Comparison of ENCODE assay signal across 8 mouse cellular contexts in the genomic region with DNA sequence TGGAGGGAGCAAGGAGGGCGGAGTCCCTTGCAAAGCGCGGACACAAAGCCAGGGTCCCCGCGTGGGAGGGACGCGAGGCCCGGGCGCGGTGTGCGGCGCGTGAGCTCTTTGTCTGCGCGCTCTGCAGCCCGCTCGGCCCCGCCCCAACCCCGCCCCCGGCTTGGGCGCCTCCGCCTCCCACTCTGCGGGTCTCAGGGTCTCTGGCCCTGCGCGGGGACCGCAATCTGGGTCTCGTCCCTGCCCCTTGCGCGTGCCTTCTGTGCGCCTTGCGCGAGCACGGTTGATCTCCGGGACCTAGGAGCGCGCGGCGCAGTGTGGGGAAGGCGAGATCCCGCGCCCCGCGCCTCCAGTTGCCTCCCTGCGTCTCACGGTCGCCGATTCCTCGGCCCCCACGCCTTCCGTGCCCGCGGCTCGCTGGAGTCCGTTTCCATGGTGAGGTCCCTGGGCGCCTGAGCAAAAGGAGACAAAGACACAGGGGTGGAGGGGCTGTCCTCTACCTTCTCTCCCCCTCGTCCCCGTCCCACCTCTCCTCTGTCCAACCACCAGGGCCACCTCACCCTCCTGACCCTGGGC. TPM values are rescaled to one million over a fixed set of nuclear protein-coding genes. Genes with fewer than 3 reads are reported as not detected.
DNase-seq lines count a peak whose midpoint lies in the region; ATAC-seq and TF ChIP-seq lines count a peak whose summit lies in the region.

TSS of gene Prtn3 (plus strand) at position 187 of the 573 bp plus-strand sequence.
TSS of gene Plppr3 (minus strand) at position 345 of the 573 bp plus-strand sequence.

- peak within 1 kb of the TSS; percentile 51 for H3K4me2 ChIP-seq in liver, embryonic 14.5 days (ENCODE audit: low read depth)

- TF ChIP-seq EP300 in liver, embryonic 14.5 days (IDR thresholded peaks at IDR 0.05; ENCODE audit: low read depth): no peak

- H3K27ac ChIP-seq in thymus, adult 2 months (ENCODE audit: control insufficient read depth, insufficient read depth, low read length): no peak within 1 kb of the TSS
- H3K27ac ChIP-seq in liver, embryonic 14.5 days: no peak within 1 kb of the TSS

- H3K9me3 ChIP-seq in liver, embryonic 14.5 days (ENCODE audit: control insufficient read depth, low read length): no peaks in the 10 kb centered on the region

- DNase-seq in cerebellum, adult 11-12 months: peak; percentile 46
- no peak for DNase-seq in cerebellum, adult 9-10 months
- no peak for DNase-seq in thymus, adult 2 months
- DNase-seq in thymus, postnatal 25 days: no peak
- DNase-seq in liver, embryonic 14.5 days (ENCODE audit: low read depth in 3 of 3, low spot score in 3 of 3): no peak
- DNase-seq in retina, postnatal 7 days (ENCODE audit: low read depth, low spot score): peak; percentile 67
- no peak for DNase-seq in layer of hippocampus, postnatal 14 days (ENCODE audit: low spot score in 2 of 2)

- 2% methylated on average over 56 of the region's 57 CpGs for WGBS in thymus, adult 2 months
- 2% methylated on average over 57 of the region's 57 CpGs for WGBS in liver, embryonic 14.5 days (ENCODE audit: insufficient replicate concordance)

- TF ChIP-seq CTCF in thymus, adult 2 months (IDR thresholded peaks at IDR 0.05; ENCODE audit: borderline replicate concordance, control insufficient read depth, extremely low read depth, insufficient read depth, low read length, poor library complexity): no peak
- TF ChIP-seq CTCF in liver, embryonic 14.5 days (IDR thresholded peaks at IDR 0.05; ENCODE audit: low read depth): no peak

- H3K36me3 ChIP-seq in thymus, adult 2 months (ENCODE audit: control insufficient read depth, insufficient read depth, low read length): no peaks in the 10 kb centered on the region
- no peaks in the 10 kb centered on the region for H3K36me3 ChIP-seq in liver, embryonic 14.5 days (replicated peaks; ENCODE audit: control insufficient read depth, insufficient read depth, low read depth)

- H3K27me3 ChIP-seq in thymus, adult 2 months (ENCODE audit: control insufficient read depth, insufficient read depth, low read length): peaks cover 8% of the 10 kb centered on the region; the same call in 1 of the 2 replicates
- peaks cover 14% of the 10 kb centered on the region for H3K27me3 ChIP-seq in liver, embryonic 14.5 days (ENCODE audit: control insufficient read depth, insufficient read depth, low read length)

- H3K9ac ChIP-seq in liver, embryonic 14.5 days (replicated peaks): no peak within 1 kb of the TSS

- ATAC-seq in hematopoietic stem cell, adult 5-6 weeks (replicated peaks in 1 of 2; ENCODE audit: insufficient read depth in 1 of 2, low FRiP score in 2 of 2, low TSS enrichment in 1 of 2, low read depth in 1 of 2, poor library complexity in 2 of 2, severe bottlenecking in 2 of 2): peak in 1 of 2 experiments; percentile 9; a peak in 2 of 4 replicates
- ATAC-seq in liver, embryonic 14.5 days (ENCODE audit: insufficient read depth): no peak

- H3K4me3 ChIP-seq in thymus, adult 2 months (ENCODE audit: control insufficient read depth, insufficient read depth, low read length): peak within 1 kb of the TSS; percentile 37
- H3K4me3 ChIP-seq in liver, embryonic 14.5 days (ENCODE audit: insufficient read depth in 1 of 2, low read depth in 2 of 2, low read length in 2 of 2): peak within 1 kb of the TSS; percentile 39 to 57

- H3K4me1 ChIP-seq in thymus, adult 2 months (replicated peaks; ENCODE audit: control insufficient read depth, insufficient read depth, low read length): peaks cover 28% of the 10 kb centered on the region
- H3K4me1 ChIP-seq in liver, embryonic 14.5 days (replicated peaks; ENCODE audit: control insufficient read depth in 2 of 2, insufficient read depth in 2 of 2, low read length in 1 of 2): peaks cover 0 to 7% of the 10 kb centered on the region in 2 experiments; a peak in 3 of 4 replicates

- no peak for TF ChIP-seq POLR2A in thymus, adult 2 months (IDR thresholded peaks at IDR 0.05; ENCODE audit: control insufficient read depth, extremely low read depth, insufficient read depth, low read length, poor library complexity)

RNA-seq across cellular contexts. Expression of gene Prtn3, which starts in this region (rescaled TPM):
- 5.3 and 9.2 TPM in 2 replicates for polyA plus RNA-seq in thymus, adult 2 months (2012; rRNA removed)
- total RNA-seq in hematopoietic stem cell, adult 5-6 weeks (2017): 25.6 and 141 TPM in 2 replicates
- polyA plus RNA-seq in liver, embryonic 14.5 days (2012; rRNA removed): 133 and 152 TPM in 2 replicates
- 86.8 and 132 TPM in 2 replicates for polyA plus RNA-seq in liver, embryonic 14.5 days (2014; fragmentation: Nextera tagmentation; extraction: Ambion mirVana)
- 1 to 10 TPM; 2.3 to 3.0 TPM for total RNA-seq in layer of hippocampus, postnatal 14 days (2021)

RNA-seq across cellular contexts. Expression of gene Plppr3, which starts in this region (rescaled TPM):
- 1.1 and 1.9 TPM in 2 replicates for polyA plus RNA-seq in thymus, adult 2 months (2012; rRNA removed)
- 67.8 and 93.7 TPM in 2 replicates for total RNA-seq in hematopoietic stem cell, adult 5-6 weeks (2017)
- polyA plus RNA-seq in liver, embryonic 14.5 days (2012; rRNA removed): 6.7 and 7.0 TPM in 2 replicates
- polyA plus RNA-seq in liver, embryonic 14.5 days (2014; fragmentation: Nextera tagmentation; extraction: Ambion mirVana): 2.8 and 3.0 TPM in 2 replicates
- total RNA-seq in layer of hippocampus, postnatal 14 days (2021): 10 to 100 TPM; 53.5 to 57.7 TPM

Comparison
In these comparisons a context has a peak if more than half of its experiments do, and no peak if none do; other contexts are left out.
1. DNase-seq: peak in cerebellum, adult 11-12 months (single experiment) and retina, postnatal 7 days (single experiment); none in cerebellum, adult 9-10 months (single experiment), thymus, adult 2 months (single experiment), thymus, postnatal 25 days (single experiment), liver, embryonic 14.5 days (0 of 3) and layer of hippocampus, postnatal 14 days (0 of 2).